Mouse (Mus musculus): Measurements from ENCODE around the gene Mtmr4. TPM values are rescaled to one million over a fixed set of nuclear protein-coding genes. Genes with fewer than 3 reads are reported as not detected.

The Mtmr4 gene
- polyA plus RNA-seq, 1 experiment from 2014 or later: 5.6 TPM

DNA sequence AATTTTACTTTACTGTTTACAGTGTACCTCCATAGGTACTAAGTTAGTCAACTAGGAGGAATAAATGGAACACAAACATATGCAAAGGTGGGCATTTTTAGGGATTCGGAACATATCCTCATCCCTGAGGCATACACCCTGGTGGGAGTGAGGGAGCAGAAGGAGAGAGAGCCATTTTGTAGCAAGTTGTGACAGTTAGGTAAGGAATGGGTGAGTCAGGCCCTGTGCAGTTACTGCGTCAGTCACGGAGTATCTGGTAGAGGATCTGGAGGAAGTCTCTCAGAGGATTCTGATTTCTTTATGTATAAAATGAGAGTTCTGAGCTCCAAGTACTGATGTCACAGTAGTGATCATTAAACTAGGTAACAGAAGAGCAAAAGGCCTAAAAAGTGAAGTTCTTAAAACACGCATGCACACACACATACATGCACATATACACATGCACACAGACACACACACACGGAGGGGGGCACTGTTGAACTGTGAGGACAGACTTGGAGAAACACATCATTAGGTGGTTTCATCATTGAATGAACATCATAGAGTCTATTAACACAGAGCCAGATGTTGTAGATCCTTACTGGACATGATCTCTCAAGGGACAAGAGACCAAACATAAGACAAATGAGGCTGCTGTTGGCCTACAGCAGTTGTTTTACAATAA is 4.6 kb upstream of the Mtmr4 start:
- Histone ChIP-seq H3K36me3 (replicated peaks; ENCODE audit: insufficient read depth, low read length) (no peaks in the 10 kb centered on the region), H3K27me3 (ENCODE audit: insufficient read depth, low read length) (no peaks in the 10 kb centered on the region), H3K9ac (replicated peaks) (no peak overlapping the region), H3K9me3 (ENCODE audit: low read length) (no peaks in the 10 kb centered on the region), H3K4me1 (ENCODE audit: insufficient read depth) (peaks cover 18% of the 10 kb centered on the region), H3K4me2 (ENCODE audit: low read depth, low read length) (no peak overlapping the region), H3K4me3 (ENCODE audit: low read depth, low read length) (no peak overlapping the region), H3K27ac (ENCODE audit: low read depth) (no peak overlapping the region)
- WGBS (ENCODE audit: insufficient replicate concordance): 84% methylated on average over 5 of the region's 5 CpGs
- no peak for ATAC-seq
- TF ChIP-seq CTCF (IDR thresholded peaks at IDR 0.05; ENCODE audit: low read depth) (no peak), EP300 (IDR thresholded peaks at IDR 0.05; ENCODE audit: low read depth) (no peak)
- DNase-seq: no peak

DNA sequence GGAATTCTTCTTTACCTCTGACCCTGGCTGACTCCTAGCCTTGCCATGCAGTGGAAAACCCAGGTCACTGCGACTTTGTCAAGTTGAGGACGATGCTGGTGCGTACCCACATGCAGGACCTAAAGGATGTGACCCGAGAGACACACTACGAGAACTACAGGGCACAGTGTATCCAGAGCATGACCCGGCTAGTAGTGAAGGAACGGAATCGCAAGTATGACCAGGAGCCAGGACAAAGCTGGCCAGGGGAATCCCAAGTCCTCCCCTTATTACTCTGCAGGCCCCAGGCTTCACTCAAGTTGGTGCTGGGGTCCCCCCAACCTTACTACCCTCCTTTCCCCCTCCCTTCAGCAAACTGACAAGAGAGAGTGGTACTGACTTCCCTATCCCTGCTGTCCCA is 2.4 kb upstream of the Mtmr4 start:
- no peak for DNase-seq
- TF ChIP-seq EP300 (IDR thresholded peaks at IDR 0.05; ENCODE audit: low read depth): no peak
- no peak for TF ChIP-seq CTCF (IDR thresholded peaks at IDR 0.05; ENCODE audit: low read depth)
- Histone ChIP-seq H3K36me3 (replicated peaks; ENCODE audit: insufficient read depth, low read length) (no peaks in the 10 kb centered on the region; the same call in 1 of the 2 replicates), H3K9me3 (ENCODE audit: low read length) (no peaks in the 10 kb centered on the region), H3K9ac (replicated peaks) (no peak overlapping the region), H3K27me3 (ENCODE audit: insufficient read depth, low read length) (no peaks in the 10 kb centered on the region), H3K4me3 (ENCODE audit: low read depth, low read length) (no peak overlapping the region), H3K4me2 (ENCODE audit: low read depth, low read length) (peak overlapping the region; percentile 92), H3K4me1 (ENCODE audit: insufficient read depth) (peaks cover 38% of the 10 kb centered on the region), H3K27ac (ENCODE audit: low read depth) (no peak overlapping the region)
- no peak for ATAC-seq
- 87% methylated on average over 8 of the region's 8 CpGs for WGBS (ENCODE audit: insufficient replicate concordance)

DNA sequence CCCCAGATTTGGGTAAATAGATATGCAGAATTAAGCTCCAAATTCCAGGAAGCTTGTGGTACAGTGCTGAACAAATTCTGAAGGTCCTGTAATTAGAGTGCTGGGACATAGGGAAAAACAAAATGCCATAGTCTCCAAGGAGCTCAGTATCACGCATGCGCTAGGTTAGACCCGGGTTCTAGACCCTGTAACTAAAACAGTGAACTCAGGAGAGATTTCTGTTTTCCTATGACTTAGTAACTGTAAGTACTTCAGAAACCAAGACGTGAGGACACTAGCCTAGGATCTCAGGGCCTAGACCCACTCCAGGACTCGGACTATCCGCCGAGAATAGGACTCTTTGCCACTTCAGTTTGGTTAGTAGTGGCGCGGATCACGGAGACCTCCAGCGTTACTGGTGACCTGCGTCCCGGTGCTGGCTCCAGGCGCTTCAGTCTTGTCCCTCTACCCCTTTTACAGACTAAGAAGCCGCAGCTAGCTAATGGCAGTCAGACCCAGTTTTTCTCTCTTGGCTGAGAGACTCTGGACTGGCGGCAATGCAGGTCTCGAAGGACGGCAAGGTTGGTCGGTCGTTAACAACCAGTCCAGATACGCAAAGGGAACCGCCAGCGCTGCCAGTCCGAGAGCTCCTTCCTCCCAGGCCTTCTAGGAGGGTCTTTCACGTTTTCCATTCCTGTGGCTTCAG is 979 bp upstream of the Mtmr4 start:
- Histone ChIP-seq H3K27ac (ENCODE audit: low read depth) (peak overlapping the region; percentile 96), H3K4me1 (ENCODE audit: insufficient read depth) (peaks cover 44% of the 10 kb centered on the region), H3K9ac (replicated peaks) (peak overlapping the region; percentile 89), H3K27me3 (ENCODE audit: insufficient read depth, low read length) (no peaks in the 10 kb centered on the region), H3K4me2 (ENCODE audit: low read depth, low read length) (peak overlapping the region; percentile 92), H3K4me3 (ENCODE audit: low read depth, low read length) (peak overlapping the region; percentile 82), H3K9me3 (ENCODE audit: low read length) (no peaks in the 10 kb centered on the region), H3K36me3 (replicated peaks; ENCODE audit: insufficient read depth, low read length) (no peaks in the 10 kb centered on the region; the same call in 1 of the 2 replicates)
- TF ChIP-seq CTCF (IDR thresholded peaks at IDR 0.05; ENCODE audit: low read depth): no peak
- TF ChIP-seq EP300 (IDR thresholded peaks at IDR 0.05; ENCODE audit: low read depth): no peak
- WGBS (ENCODE audit: insufficient replicate concordance): 1% methylated on average over 25 of the region's 25 CpGs
- ATAC-seq (no peak), DNase-seq (peak; percentile 49)

DNA sequence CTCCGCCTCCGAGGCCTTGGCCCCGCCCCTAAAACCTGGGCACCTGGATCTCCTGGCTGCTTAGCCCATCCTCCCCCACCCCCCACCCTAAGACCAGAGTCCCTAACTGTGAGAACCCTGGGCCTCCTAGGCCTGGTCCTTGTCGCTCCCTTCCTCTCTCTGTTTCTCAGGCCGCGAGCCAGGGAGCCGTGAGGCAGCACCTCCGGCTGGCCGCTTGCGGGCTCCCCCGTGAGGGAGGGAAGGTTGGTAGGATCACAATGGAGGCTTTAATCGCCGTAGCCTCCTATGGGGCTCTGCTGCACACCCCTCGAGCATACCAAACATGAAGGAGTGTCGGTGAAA is 363 bp downstream of the Mtmr4 start:
- no peak for ATAC-seq
- DNase-seq: no peak
- H3K9me3 ChIP-seq (ENCODE audit: low read length): no peaks in the 10 kb centered on the region
- peak overlapping the region; percentile 81 for H3K9ac ChIP-seq (replicated peaks)
- under 1% methylated on average over 14 of the region's 15 CpGs for WGBS (ENCODE audit: insufficient replicate concordance)
- 0 out of 2 replicates have a peak, but pooled peaks have one; percentile 41 for TF ChIP-seq EP300 (IDR thresholded peaks at IDR 0.05; ENCODE audit: low read depth)
- TF ChIP-seq CTCF (IDR thresholded peaks at IDR 0.05; ENCODE audit: low read depth): peak; percentile 49
- peaks cover 5% of the 10 kb centered on the region for H3K36me3 ChIP-seq (replicated peaks; ENCODE audit: insufficient read depth, low read length)
- peak overlapping the region; percentile 82 for H3K4me3 ChIP-seq (ENCODE audit: low read depth, low read length)
- H3K27me3 ChIP-seq (ENCODE audit: insufficient read depth, low read length): no peaks in the 10 kb centered on the region
- peak overlapping the region; percentile 95 for H3K27ac ChIP-seq (ENCODE audit: low read depth)
- peaks cover 46% of the 10 kb centered on the region for H3K4me1 ChIP-seq (ENCODE audit: insufficient read depth)
- peak overlapping the region; percentile 92 for H3K4me2 ChIP-seq (ENCODE audit: low read depth, low read length)

DNA sequence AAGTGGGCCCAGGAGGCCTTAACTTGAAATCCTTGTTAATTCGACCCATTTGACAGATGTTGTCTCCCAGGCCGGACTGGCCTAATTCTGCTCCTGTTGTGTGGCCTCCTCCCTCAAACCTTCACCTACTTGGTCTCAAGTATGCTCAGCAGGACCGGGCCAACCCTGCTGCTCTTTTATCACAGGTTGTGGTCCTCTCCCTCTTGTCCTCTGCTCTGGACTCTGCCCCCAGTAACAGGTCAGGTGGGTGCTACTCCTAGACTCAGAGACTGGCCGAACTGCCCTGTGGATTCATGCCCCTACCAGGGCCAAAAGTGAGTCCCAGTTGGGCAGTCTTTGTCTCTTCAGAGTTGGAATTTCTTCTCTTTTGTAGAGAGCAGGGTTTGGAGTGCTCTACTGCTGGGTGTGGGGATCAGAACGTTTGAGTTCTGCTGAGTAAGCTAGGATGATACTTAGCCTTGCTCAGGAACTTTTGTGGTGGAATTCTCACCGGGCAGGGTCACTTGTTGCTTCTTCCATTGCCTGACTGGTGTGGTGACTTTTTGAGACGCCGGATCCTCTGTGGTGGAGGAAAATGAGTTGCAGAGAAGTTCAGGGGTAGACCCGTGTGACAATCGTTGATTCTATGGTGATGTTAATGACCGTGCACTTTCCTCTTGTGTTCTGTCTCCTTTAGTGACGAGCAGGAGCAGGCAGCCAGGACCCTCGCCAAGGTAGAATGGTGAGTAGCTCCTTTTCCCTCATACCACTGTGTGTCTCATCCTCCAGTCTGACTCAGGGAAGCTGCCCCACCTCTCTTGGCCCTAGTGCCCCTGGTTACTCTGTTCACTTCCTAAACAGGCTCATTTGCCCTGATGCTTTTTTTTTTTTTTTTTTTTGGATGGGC is 994 bp downstream of the Mtmr4 start:
- Histone ChIP-seq H3K4me1 (ENCODE audit: insufficient read depth) (peaks cover 46% of the 10 kb centered on the region), H3K4me2 (ENCODE audit: low read depth, low read length) (peak overlapping the region; percentile 92), H3K27me3 (ENCODE audit: insufficient read depth, low read length) (no peaks in the 10 kb centered on the region), H3K9ac (replicated peaks) (peak overlapping the region; percentile 81), H3K36me3 (replicated peaks; ENCODE audit: insufficient read depth, low read length) (peaks cover 10% of the 10 kb centered on the region), H3K4me3 (ENCODE audit: low read depth, low read length) (peak overlapping the region; percentile 82), H3K27ac (ENCODE audit: low read depth) (peak overlapping the region; percentile 95), H3K9me3 (ENCODE audit: low read length) (no peaks in the 10 kb centered on the region)
- 24% methylated on average over 13 of the region's 13 CpGs for WGBS (ENCODE audit: insufficient replicate concordance)
- DNase-seq (peak; percentile 39), ATAC-seq (no peak)
- TF ChIP-seq CTCF (IDR thresholded peaks at IDR 0.05; ENCODE audit: low read depth): no peak

DNA sequence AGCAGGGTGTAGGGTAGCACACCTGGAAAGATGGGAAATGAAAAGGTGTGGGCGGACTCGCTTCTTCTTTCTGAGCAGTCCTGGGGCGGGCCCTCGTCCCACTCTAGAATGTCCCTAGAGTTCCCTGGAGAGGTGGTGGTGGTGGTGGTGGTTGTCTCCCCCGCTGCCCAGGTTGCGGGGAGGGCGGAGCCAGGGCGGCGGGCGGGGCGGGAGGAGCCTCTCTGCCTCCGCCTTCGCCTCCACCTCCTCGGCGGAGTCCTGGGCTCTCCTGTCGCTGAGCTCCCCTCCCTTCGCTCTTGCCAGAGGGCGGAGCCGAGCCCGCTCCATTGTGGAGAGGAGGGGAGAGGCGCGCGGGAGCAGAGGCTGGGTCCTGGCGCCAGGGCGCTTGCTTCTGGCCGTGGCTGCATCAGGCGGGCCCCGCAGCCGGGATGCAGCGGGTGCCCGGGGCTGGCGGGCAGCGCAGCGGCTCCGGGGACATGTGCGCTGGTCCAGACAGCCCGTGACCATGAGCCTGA is 3.4 kb downstream of the Mtmr4 start:
- TF ChIP-seq EP300 (IDR thresholded peaks at IDR 0.05; ENCODE audit: low read depth) (no peak), CTCF (IDR thresholded peaks at IDR 0.05; ENCODE audit: low read depth) (no peak)
- ATAC-seq: no peak
- Histone ChIP-seq H3K4me3 (ENCODE audit: low read depth, low read length) (peak overlapping the region; percentile 58), H3K9me3 (ENCODE audit: low read length) (no peaks in the 10 kb centered on the region), H3K4me2 (ENCODE audit: low read depth, low read length) (peak overlapping the region; percentile 99), H3K36me3 (replicated peaks; ENCODE audit: insufficient read depth, low read length) (peaks cover 33% of the 10 kb centered on the region), H3K27me3 (ENCODE audit: insufficient read depth, low read length) (no peaks in the 10 kb centered on the region), H3K4me1 (ENCODE audit: insufficient read depth) (peaks cover 39% of the 10 kb centered on the region), H3K9ac (replicated peaks) (peak overlapping the region; percentile 71), H3K27ac (ENCODE audit: low read depth) (peak overlapping the region; percentile 55; the same call in 1 of the 2 replicates)
- 9% methylated on average over 27 of the region's 37 CpGs for WGBS (ENCODE audit: insufficient replicate concordance)
- DNase-seq: peak; percentile 87

Data from liver, postnatal 0 days (tissue).